Mouse (Mus musculus): ENCODE measurements around the gene Krtap9-5. TPM values are rescaled to one million over a fixed set of nuclear protein-coding genes. Genes with fewer than 3 reads are reported as not detected.

Krtap9-5 gene
- polyA plus RNA-seq, 1 experiment from 2014 or later = not detected

GRCm38 (mm10) chr11:99983442-99983841, 35.2 kb downstream of the Krtap9-5 start:
- no peaks in the 10 kb centered on the region for H3K9me3 ChIP-seq (replicated peaks; ENCODE audit: control insufficient read depth, low read length)
- H3K9ac ChIP-seq (ENCODE audit: low read length) = no peak overlapping the region
- no peak for ATAC-seq (replicated peaks; ENCODE audit: extremely low read depth, insufficient read depth, low FRiP score)
- H3K4me2 ChIP-seq (ENCODE audit: low read depth, low read length) = no peak overlapping the region
- H3K36me3 ChIP-seq (ENCODE audit: control insufficient read depth, insufficient read depth) = no peaks in the 10 kb centered on the region
- no peak overlapping the region for H3K27ac ChIP-seq (ENCODE audit: low read length)
- H3K4me1 ChIP-seq (ENCODE audit: control insufficient read depth, insufficient read depth, low read length) = no peaks in the 10 kb centered on the region
- H3K27me3 ChIP-seq (ENCODE audit: control insufficient read depth, insufficient read depth, low read length) = peaks cover 4% of the 10 kb centered on the region; the same call in 1 of the 2 replicates
- WGBS = 82% methylated on average over 1 of the region's 1 CpGs
- no peak overlapping the region for H3K4me3 ChIP-seq (ENCODE audit: low read length)

GRCm38 (mm10) chr11:99985291-99986092, 37.2 kb downstream of the Krtap9-5 start:
- 70% methylated on average over 20 of the region's 20 CpGs for WGBS
- no peak; the same call in 1 of the 2 replicates for ATAC-seq (replicated peaks; ENCODE audit: extremely low read depth, insufficient read depth, low FRiP score)
- H3K27ac ChIP-seq (ENCODE audit: low read length) = no peak overlapping the region

GRCm38 (mm10) chr11:99986180-99986647, 37.9 kb downstream of the Krtap9-5 start, which contains the start of gene Krtap16-1:
TSS of gene Krtap16-1 (minus strand) at chr11:99986597.
- H3K27ac ChIP-seq (ENCODE audit: low read length) = no peak within 1 kb of the TSS
- no peak within 1 kb of the TSS for H3K4me3 ChIP-seq (ENCODE audit: low read length)
- peaks cover 4% of the 10 kb centered on the region for H3K27me3 ChIP-seq (ENCODE audit: control insufficient read depth, insufficient read depth, low read length)
- H3K9ac ChIP-seq (ENCODE audit: low read length) = no peak within 1 kb of the TSS
- no peak within 1 kb of the TSS for H3K4me2 ChIP-seq (ENCODE audit: low read depth, low read length)
- H3K9me3 ChIP-seq (replicated peaks; ENCODE audit: control insufficient read depth, low read length) = no peaks in the 10 kb centered on the region
- 77% methylated on average over 8 of the region's 8 CpGs for WGBS
- H3K36me3 ChIP-seq (ENCODE audit: control insufficient read depth, insufficient read depth) = no peaks in the 10 kb centered on the region
- H3K4me1 ChIP-seq (ENCODE audit: control insufficient read depth, insufficient read depth, low read length) = no peaks in the 10 kb centered on the region
- ATAC-seq (replicated peaks; ENCODE audit: extremely low read depth, insufficient read depth, low FRiP score) = no peak

More at GRCm38 (mm10) chr11:99985291-99986092, 37.2 kb downstream of the Krtap9-5 start:
- Histone ChIP-seq H3K9me3 (replicated peaks; ENCODE audit: control insufficient read depth, low read length) (no peaks in the 10 kb centered on the region), H3K4me2 (ENCODE audit: low read depth, low read length) (no peak overlapping the region), H3K27me3 (ENCODE audit: control insufficient read depth, insufficient read depth, low read length) (peaks cover 4% of the 10 kb centered on the region; the same call in 1 of the 2 replicates), H3K9ac (ENCODE audit: low read length) (no peak overlapping the region), H3K4me3 (ENCODE audit: low read length) (no peak overlapping the region), H3K36me3 (ENCODE audit: control insufficient read depth, insufficient read depth) (no peaks in the 10 kb centered on the region), H3K4me1 (ENCODE audit: control insufficient read depth, insufficient read depth, low read length) (no peaks in the 10 kb centered on the region)

GRCm38 (mm10) chr11:99988530-99988929, 40.3 kb downstream of the Krtap9-5 start:
- H3K9ac ChIP-seq (ENCODE audit: low read length) = no peak overlapping the region
- no peak overlapping the region for H3K4me3 ChIP-seq (ENCODE audit: low read length)
- H3K27me3 ChIP-seq (ENCODE audit: control insufficient read depth, insufficient read depth, low read length) = peaks cover 17% of the 10 kb centered on the region
- no peak overlapping the region for H3K4me2 ChIP-seq (ENCODE audit: low read depth, low read length)
- no peak overlapping the region for H3K27ac ChIP-seq (ENCODE audit: low read length)
- H3K4me1 ChIP-seq (ENCODE audit: control insufficient read depth, insufficient read depth, low read length) = no peaks in the 10 kb centered on the region
- no peaks in the 10 kb centered on the region for H3K9me3 ChIP-seq (replicated peaks; ENCODE audit: control insufficient read depth, low read length)
- ATAC-seq (replicated peaks; ENCODE audit: extremely low read depth, insufficient read depth, low FRiP score) = no peak
- WGBS = 89% methylated on average over 3 of the region's 3 CpGs
- no peaks in the 10 kb centered on the region for H3K36me3 ChIP-seq (ENCODE audit: control insufficient read depth, insufficient read depth)

GRCm38 (mm10) chr11:99989881-99990405, 41.7 kb downstream of the Krtap9-5 start:
- Histone ChIP-seq H3K4me2 (ENCODE audit: low read depth, low read length) (no peak overlapping the region), H3K27me3 (ENCODE audit: control insufficient read depth, insufficient read depth, low read length) (peaks cover 23% of the 10 kb centered on the region), H3K36me3 (ENCODE audit: control insufficient read depth, insufficient read depth) (no peaks in the 10 kb centered on the region), H3K27ac (ENCODE audit: low read length) (no peak overlapping the region), H3K4me3 (ENCODE audit: low read length) (no peak overlapping the region), H3K9me3 (replicated peaks; ENCODE audit: control insufficient read depth, low read length) (no peaks in the 10 kb centered on the region), H3K4me1 (ENCODE audit: control insufficient read depth, insufficient read depth, low read length) (no peaks in the 10 kb centered on the region), H3K9ac (ENCODE audit: low read length) (no peak overlapping the region)
- WGBS = 73% methylated on average over 6 of the region's 6 CpGs
- ATAC-seq (replicated peaks; ENCODE audit: extremely low read depth, insufficient read depth, low FRiP score) = no peak

- Histone ChIP-seq H3K9me3 (replicated peaks; ENCODE audit: control insufficient read depth, low read length) (no peaks in the 10 kb centered on the region), H3K27ac (ENCODE audit: low read length) (no peak overlapping the region), H3K4me3 (ENCODE audit: low read length) (no peak overlapping the region), H3K4me1 (ENCODE audit: control insufficient read depth, insufficient read depth, low read length) (no peaks in the 10 kb centered on the region), H3K9ac (ENCODE audit: low read length) (no peak overlapping the region), H3K36me3 (ENCODE audit: control insufficient read depth, insufficient read depth) (no peaks in the 10 kb centered on the region), H3K27me3 (ENCODE audit: control insufficient read depth, insufficient read depth, low read length) (peaks cover 23% of the 10 kb centered on the region), H3K4me2 (ENCODE audit: low read depth, low read length) (no peak overlapping the region)
- no peak for ATAC-seq (replicated peaks; ENCODE audit: extremely low read depth, insufficient read depth, low FRiP score)
- WGBS = 79% methylated on average over 3 of the region's 3 CpGs
Measured at GRCm38 (mm10) chr11:99990571-99990970, 42.3 kb downstream of the Krtap9-5 start.

- WGBS = 21% methylated on average over 26 of the region's 26 CpGs
- Histone ChIP-seq H3K36me3 (ENCODE audit: control insufficient read depth, insufficient read depth) (no peaks in the 10 kb centered on the region), H3K27me3 (ENCODE audit: control insufficient read depth, insufficient read depth, low read length) (peaks cover 29% of the 10 kb centered on the region), H3K4me3 (ENCODE audit: low read length) (no peak within 1 kb of the TSS), H3K27ac (ENCODE audit: low read length) (no peak within 1 kb of the TSS), H3K9ac (ENCODE audit: low read length) (no peak within 1 kb of the TSS), H3K4me2 (ENCODE audit: low read depth, low read length) (no peak within 1 kb of the TSS), H3K9me3 (replicated peaks; ENCODE audit: control insufficient read depth, low read length) (no peaks in the 10 kb centered on the region), H3K4me1 (ENCODE audit: control insufficient read depth, insufficient read depth, low read length) (no peaks in the 10 kb centered on the region)
- ATAC-seq (replicated peaks; ENCODE audit: extremely low read depth, insufficient read depth, low FRiP score) = no peak
Measured at GRCm38 (mm10) chr11:99993620-99994383, 45.5 kb downstream of the Krtap9-5 start, which contains the start of gene Krtap17-1. TSS of gene Krtap17-1 (minus strand) at chr11:99993994.

- H3K4me2 ChIP-seq (ENCODE audit: low read depth, low read length) = no peak overlapping the region
- no peaks in the 10 kb centered on the region for H3K36me3 ChIP-seq (ENCODE audit: control insufficient read depth, insufficient read depth)
- no peaks in the 10 kb centered on the region for H3K4me1 ChIP-seq (ENCODE audit: control insufficient read depth, insufficient read depth, low read length)
- ATAC-seq (replicated peaks; ENCODE audit: extremely low read depth, insufficient read depth, low FRiP score) = no peak
- H3K27me3 ChIP-seq (ENCODE audit: control insufficient read depth, insufficient read depth, low read length) = peaks cover 29% of the 10 kb centered on the region
- no peaks in the 10 kb centered on the region for H3K9me3 ChIP-seq (replicated peaks; ENCODE audit: control insufficient read depth, low read length)
- H3K9ac ChIP-seq (ENCODE audit: low read length) = no peak overlapping the region
- WGBS = 54% methylated on average over 4 of the region's 4 CpGs
- H3K4me3 ChIP-seq (ENCODE audit: low read length) = no peak overlapping the region
- no peak overlapping the region for H3K27ac ChIP-seq (ENCODE audit: low read length)
Measured at GRCm38 (mm10) chr11:99994384-99994661, 46.0 kb downstream of the Krtap9-5 start.

GRCm38 (mm10) chr11:99999091-99999490, 50.8 kb downstream of the Krtap9-5 start:
- Histone ChIP-seq H3K4me2 (ENCODE audit: low read depth, low read length) (no peak overlapping the region), H3K27ac (ENCODE audit: low read length) (no peak overlapping the region), H3K4me3 (ENCODE audit: low read length) (no peak overlapping the region), H3K36me3 (ENCODE audit: control insufficient read depth, insufficient read depth) (no peaks in the 10 kb centered on the region), H3K4me1 (ENCODE audit: control insufficient read depth, insufficient read depth, low read length) (no peaks in the 10 kb centered on the region), H3K27me3 (ENCODE audit: control insufficient read depth, insufficient read depth, low read length) (peaks cover 11% of the 10 kb centered on the region), H3K9ac (ENCODE audit: low read length) (no peak overlapping the region), H3K9me3 (replicated peaks; ENCODE audit: control insufficient read depth, low read length) (peaks cover 3% of the 10 kb centered on the region)
- 85% methylated on average over 7 of the region's 7 CpGs for WGBS
- ATAC-seq (replicated peaks; ENCODE audit: extremely low read depth, insufficient read depth, low FRiP score) = no peak

All from heart, embryonic 16.5 days (tissue).